Mouse (Mus musculus) embryonic fibroblast, embryonic 13.5 days (primary cell): ENCODE results near the gene Hivep1. TPM values are rescaled to one million over a fixed set of nuclear protein-coding genes. Genes with fewer than 3 reads are reported as not detected.

Experiments used
- H3K27ac ChIP-seq: 2 replicates; pipeline ENCODE4 v1.5.1; 2012; ENCODE audit warnings: low read length, control low read depth, inconsistent platforms; ENCODE audit not compliant: insufficient read depth
- H3K4me1 ChIP-seq: 2 replicates; pipeline ENCODE4 v1.6.1; 2011; ENCODE audit warnings: low read length; ENCODE audit not compliant: control insufficient read depth, insufficient read depth
- H3K4me3 ChIP-seq: 2 replicates; pipeline ENCODE4 v1.5.1; 2011; ENCODE audit warnings: mild to moderate bottlenecking, control low read depth, low read length; ENCODE audit not compliant: insufficient read depth
- CTCF ChIP-seq: IDR thresholded peaks from 2 replicates; pipeline ENCODE4 v1.5.1; 2011; ENCODE audit warnings: mild to moderate bottlenecking, control low read depth, low read length, moderate library complexity, borderline replicate concordance; ENCODE audit not compliant: insufficient read depth
- POLR2A ChIP-seq: IDR thresholded peaks from 2 replicates; pipeline ENCODE4 v1.6.1; 2011; ENCODE audit warnings: low read depth, mild to moderate bottlenecking, control low read depth, low read length, moderate library complexity
- polyA plus RNA-seq: library from polyadenylated mRNA; stranded (reverse); fragments of >200 nt; gene quantifications from 2 replicates; pipeline ENCODE4 v1.2.4, GENCODE M21; 2011; ENCODE audit warnings: low read depth; ENCODE audit not compliant: missing spikeins, insufficient read length

Hivep1 gene
- polyA plus RNA-seq, 1 experiment: 21.0 TPM

GRCm38 (mm10) chr13:42073285-42073684 lies 21.5 kb downstream of the Hivep1 start:
- TF ChIP-seq CTCF (no peak), POLR2A (no peak)
- Histone ChIP-seq H3K27ac (no peak overlapping the region), H3K4me3 (no peak overlapping the region)

GRCm38 (mm10) chr13:42075546-42075945 lies 23.7 kb downstream of the Hivep1 start:
- TF ChIP-seq CTCF (no peak), POLR2A (no peak)
- no peak overlapping the region for H3K4me3 ChIP-seq

More at GRCm38 (mm10) chr13:42073285-42073684, 21.5 kb downstream of the Hivep1 start:
- H3K4me1 ChIP-seq: no peaks in the 10 kb centered on the region

GRCm38 (mm10) chr13:42076751-42077302 lies 25.0 kb downstream of the Hivep1 start:
- H3K27ac ChIP-seq: no peak overlapping the region
- H3K4me3 ChIP-seq: no peak overlapping the region
- TF ChIP-seq CTCF: no peak
- no peak for TF ChIP-seq POLR2A
- H3K4me1 ChIP-seq: no peaks in the 10 kb centered on the region

More at GRCm38 (mm10) chr13:42075546-42075945, 23.7 kb downstream of the Hivep1 start:
- H3K4me1 ChIP-seq: no peaks in the 10 kb centered on the region
- H3K27ac ChIP-seq: no peak overlapping the region

GRCm38 (mm10) chr13:42077629-42078028 lies 25.8 kb downstream of the Hivep1 start:
- Histone ChIP-seq H3K4me3 (no peak overlapping the region), H3K27ac (no peak overlapping the region), H3K4me1 (no peaks in the 10 kb centered on the region)
- no peak for TF ChIP-seq POLR2A

- TF ChIP-seq CTCF (no peak), POLR2A (no peak)
- Histone ChIP-seq H3K4me1 (no peaks in the 10 kb centered on the region), H3K27ac (no peak overlapping the region), H3K4me3 (no peak overlapping the region)
These were observed 28.5 kb downstream of the Hivep1 start for GRCm38 (mm10) chr13:42080131-42080916.

GRCm38 (mm10) chr13:42088339-42088738 lies 36.5 kb downstream of the Hivep1 start:
- no peak overlapping the region for H3K27ac ChIP-seq
- H3K4me3 ChIP-seq: no peak overlapping the region
- peaks cover 2% of the 10 kb centered on the region for H3K4me1 ChIP-seq
- no peak for TF ChIP-seq POLR2A

- no peak overlapping the region for H3K4me3 ChIP-seq
- peaks cover 2% of the 10 kb centered on the region for H3K4me1 ChIP-seq
- H3K27ac ChIP-seq: no peak overlapping the region
- TF ChIP-seq CTCF (no peak), POLR2A (no peak)
These were observed 37.2 kb downstream of the Hivep1 start for GRCm38 (mm10) chr13:42089025-42089424.

- no peak for TF ChIP-seq CTCF
- TF ChIP-seq POLR2A: no peak
- Histone ChIP-seq H3K4me3 (no peak overlapping the region), H3K27ac (no peak overlapping the region), H3K4me1 (peaks cover 2% of the 10 kb centered on the region)
These were observed 38.9 kb downstream of the Hivep1 start for GRCm38 (mm10) chr13:42090751-42091150.

GRCm38 (mm10) chr13:42092392-42093139 lies 40.7 kb downstream of the Hivep1 start:
- H3K4me1 ChIP-seq: peaks cover 2% of the 10 kb centered on the region
- H3K4me3 ChIP-seq: no peak overlapping the region
- TF ChIP-seq CTCF (no peak), POLR2A (no peak)
- no peak overlapping the region for H3K27ac ChIP-seq
